Comparison of ENCODE assay signal across 8 mouse cellular contexts in the genomic region with DNA sequence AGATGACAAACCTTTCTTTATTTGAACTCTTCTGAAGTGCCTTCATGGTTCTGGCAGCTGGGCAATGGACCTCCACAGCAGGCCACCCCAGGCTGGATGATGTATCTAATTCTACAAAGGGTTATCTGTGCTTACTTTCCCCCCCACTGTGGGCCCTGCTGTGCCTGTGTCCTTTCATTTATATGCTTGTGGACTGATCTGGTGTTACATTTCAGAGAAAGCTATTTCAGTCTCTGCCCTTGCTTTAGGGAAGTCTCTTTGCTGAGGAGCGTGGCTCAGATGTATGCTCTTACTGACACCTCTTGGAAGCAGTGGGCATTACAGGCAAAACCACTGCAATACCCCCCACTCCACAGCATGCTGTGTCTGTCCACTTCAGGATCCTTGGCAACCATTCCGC. TPM values are rescaled to one million over a fixed set of nuclear protein-coding genes. Genes with fewer than 3 reads are reported as not detected.
A peak's percentile ranks its signal among the peaks of the same experiment; 100 is the strongest.
DNase-seq lines count a peak whose midpoint lies in the region; ATAC-seq and TF ChIP-seq lines count a peak whose summit lies in the region.

No protein-coding gene starts in this region.

- no peak overlapping the region for H3K27ac ChIP-seq in bone marrow, adult 2 months (ENCODE audit: control insufficient read depth, insufficient read depth, low read depth, low read length, poor library complexity)

- DNase-seq in right cerebral cortex, adult 2 months (ENCODE audit: low spot score in 2 of 2), result peak; percentile 23 to 25
- no peak for DNase-seq in right cerebral cortex, postnatal 25 days
- DNase-seq in gastrocnemius, postnatal 25 days, result peak; percentile 41
- DNase-seq in kidney, adult 8-10 months, result peak; percentile 17 to 49
- peak; percentile 23 for DNase-seq in lung, postnatal 14 days
- DNase-seq in spleen, postnatal 4 days (ENCODE audit: low spot score in 2 of 2), result peak; percentile 28 to 66

- peak; percentile 68 for TF ChIP-seq CTCF in bone marrow, adult 2 months (IDR thresholded peaks at IDR 0.05; ENCODE audit: control insufficient read depth, insufficient read depth, low read length)

- 34% methylated on average over 2 of the region's 2 CpGs for WGBS in bone marrow, adult 2 months

- H3K4me3 ChIP-seq in bone marrow, adult 2 months (replicated peaks; ENCODE audit: control insufficient read depth, low read depth, low read length), result no peak overlapping the region

- ATAC-seq in cerebellum, adult (ENCODE audit: insufficient number of reproducible peaks, low FRiP score, low TSS enrichment), result no peak

- no peak for TF ChIP-seq POLR2A in bone marrow, adult 2 months (IDR thresholded peaks at IDR 0.05; ENCODE audit: borderline replicate concordance, control insufficient read depth, low read depth, low read length)

- no peaks in the 10 kb centered on the region for H3K4me1 ChIP-seq in bone marrow, adult 2 months (ENCODE audit: control insufficient read depth, insufficient read depth, low read length)

RNA-seq across cellular contexts. Expression of gene Elavl1, which starts 44.9 kb away (rescaled TPM):
- 21.7 and 28.5 TPM in 2 replicates for polyA plus RNA-seq in bone marrow, adult 2 months (2011; ENCODE audit: insufficient read depth, insufficient read length, low replicate concordance, missing spikeins)
- 10 to 100 TPM; 37.2 to 38.5 TPM for total RNA-seq in gastrocnemius, postnatal 25 days (2021)

RNA-seq across cellular contexts. Expression of gene Ccl25, which starts 45.1 kb away (rescaled TPM):
- 8.7 and 17.5 TPM in 2 replicates for polyA plus RNA-seq in bone marrow, adult 2 months (2011; ENCODE audit: insufficient read depth, insufficient read length, low replicate concordance, missing spikeins)
- total RNA-seq in gastrocnemius, postnatal 25 days (2021), result 10 to 100 TPM; 10.8 to 12.1 TPM
